Mouse (Mus musculus): Measurements from ENCODE around the gene Atp9a.

DNA sequence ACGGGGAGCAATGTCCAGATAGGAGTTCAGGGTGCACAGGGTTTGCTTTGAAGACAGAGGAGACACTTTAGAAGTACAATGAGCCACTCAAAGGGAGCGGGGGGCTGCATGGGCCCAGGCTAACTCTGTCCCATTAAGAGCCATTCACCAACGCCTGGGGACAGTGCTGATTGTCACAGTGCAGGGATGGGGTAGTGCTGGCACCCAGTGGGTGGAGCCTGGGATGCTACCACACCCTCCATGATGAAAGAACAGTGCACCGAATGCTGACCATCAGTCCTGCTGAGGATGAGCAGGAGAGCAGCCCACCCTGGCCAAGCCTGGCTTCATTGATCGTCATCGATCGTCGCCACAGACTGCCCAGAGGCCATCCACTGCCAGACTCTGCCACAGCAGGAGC, 11.0 kb downstream of the Atp9a start:
- no peak for TF ChIP-seq CTCF (IDR thresholded peaks at IDR 0.05; ENCODE audit: borderline replicate concordance, control insufficient read depth, extremely low read depth, insufficient read depth, low read length, poor library complexity)
- no peak for TF ChIP-seq POLR2A (IDR thresholded peaks at IDR 0.05; ENCODE audit: control insufficient read depth, extremely low read depth, insufficient read depth, low read length, poor library complexity)

Measured in thymus, adult 2 months (tissue).